Mouse (Mus musculus): Measurements from ENCODE around the gene Sfxn5. TPM values are rescaled to one million over a fixed set of nuclear protein-coding genes. Genes with fewer than 3 reads are reported as not detected.

The Sfxn5 gene
- total and polyA plus RNA-seq, 3 experiments, result 1.8 to 3.0 TPM; not detected in 1

GRCm38 (mm10) chr6:85348133-85348532 is 14.9 kb upstream of the Sfxn5 start:
- Histone ChIP-seq H3K27me3 (ENCODE audit: control insufficient read depth in 1 of 2, insufficient read depth in 2 of 2, low read length in 2 of 2) (no peaks in the 10 kb centered on the region), H3K9ac (ENCODE audit: control insufficient read depth, low read depth, low read length, poor library complexity, severe bottlenecking) (no peak overlapping the region), H3K79me2 (ENCODE audit: control insufficient read depth, insufficient read depth, low read length, poor library complexity) (no peaks in the 10 kb centered on the region), H3K9me3 (replicated peaks; ENCODE audit: insufficient read depth, low read length) (no peaks in the 10 kb centered on the region), H3K4me3 (ENCODE audit: control insufficient read depth in 1 of 2, insufficient read depth in 1 of 2, low read depth in 2 of 2, low read length in 2 of 2) (no peak overlapping the region), H3K27ac (ENCODE audit: control insufficient read depth, low read depth, low read length) (no peak overlapping the region), H3K4me1 (ENCODE audit: control insufficient read depth in 1 of 2, insufficient read depth in 2 of 2, low read length in 2 of 2) (peaks cover 4 to 8% of the 10 kb centered on the region in 2 experiments; a peak in 2 of 4 replicates), H3K36me3 (ENCODE audit: control insufficient read depth in 1 of 2, insufficient read depth in 2 of 2, low read length in 2 of 2) (peaks cover 0 to 2% of the 10 kb centered on the region in 2 experiments; a peak in 1 of 4 replicates)
- no peak for TF ChIP-seq KAT2A (conservative IDR thresholded peaks at IDR 0.05; ENCODE audit: low read depth, low read length)
- no peak for TF ChIP-seq GATA1 (IDR thresholded peaks at IDR 0.05; ENCODE audit: low read depth, low read length)
- no peak for TF ChIP-seq CHD1 (IDR thresholded peaks at IDR 0.05; ENCODE audit: low read depth, low read length)
- no peak for DNase-seq (ENCODE audit: low read depth, low spot score)

- H3K36me3 ChIP-seq (ENCODE audit: control insufficient read depth in 1 of 2, insufficient read depth in 2 of 2, low read length in 2 of 2), result peaks cover 0 to 2% of the 10 kb centered on the region in 2 experiments; a peak in 1 of 4 replicates
- no peak overlapping the region for H3K4me3 ChIP-seq (ENCODE audit: control insufficient read depth in 1 of 2, insufficient read depth in 1 of 2, low read depth in 2 of 2, low read length in 2 of 2)
- no peaks in the 10 kb centered on the region for H3K9me3 ChIP-seq (replicated peaks; ENCODE audit: insufficient read depth, low read length)
- H3K9ac ChIP-seq (ENCODE audit: control insufficient read depth, low read depth, low read length, poor library complexity, severe bottlenecking), result no peak overlapping the region
- TF ChIP-seq USF1 (IDR thresholded peaks at IDR 0.05; ENCODE audit: low read depth, low read length), result no peak
- no peak for TF ChIP-seq MXI1 (IDR thresholded peaks at IDR 0.05; ENCODE audit: low read depth, low read length)
- TF ChIP-seq MYC (IDR thresholded peaks at IDR 0.05; ENCODE audit: low read depth, low read length), result no peak
- no peak for TF ChIP-seq NELFE (IDR thresholded peaks at IDR 0.05; ENCODE audit: low read depth, low read length)
- TF ChIP-seq E2F4 (IDR thresholded peaks at IDR 0.05; ENCODE audit: borderline replicate concordance, low read depth, low read length), result no peak
- TF ChIP-seq HCFC1 (IDR thresholded peaks at IDR 0.05; ENCODE audit: low read depth, low read length), result no peak
- TF ChIP-seq CTCF (IDR thresholded peaks at IDR 0.05 in 2 of 3, conservative IDR thresholded peaks at IDR 0.05 in 1 of 3; ENCODE audit: control insufficient read depth in 1 of 3, insufficient read depth in 1 of 3, low read depth in 2 of 3, low read length in 3 of 3, poor library complexity in 1 of 3, severe bottlenecking in 1 of 3), result peak; percentile 83 to 99 (median 95)
- TF ChIP-seq SMC3 (IDR thresholded peaks at IDR 0.05; ENCODE audit: low read depth, low read length), result peak; percentile 97
- TF ChIP-seq RAD21 (IDR thresholded peaks at IDR 0.05; ENCODE audit: low read depth, low read length), result peak; percentile 98
- TF ChIP-seq UBTF (IDR thresholded peaks at IDR 0.05; ENCODE audit: borderline replicate concordance, insufficient read depth, low read depth, low read length), result no peak
- TF ChIP-seq ZNF384 (IDR thresholded peaks at IDR 0.05; ENCODE audit: low read depth, low read length), result peak; percentile 41; the same call in 1 of the 2 replicates
- 0 out of 2 replicates have a peak, but pooled peaks have one; percentile 54 for TF ChIP-seq MAZ (IDR thresholded peaks at IDR 0.05; ENCODE audit: low read depth, low read length)
- no peak for TF ChIP-seq TCF12 (IDR thresholded peaks at IDR 0.05; ENCODE audit: low read depth, low read length)
- TF ChIP-seq ELF1 (IDR thresholded peaks at IDR 0.05; ENCODE audit: low read depth, low read length), result no peak
- TF ChIP-seq SIN3A (IDR thresholded peaks at IDR 0.05; ENCODE audit: low read length), result peak; percentile 52; the same call in 1 of the 2 replicates
- peak; percentile 97 for TF ChIP-seq ZC3H11A (IDR thresholded peaks at IDR 0.05; ENCODE audit: low read depth, low read length)
- TF ChIP-seq POLR2AphosphoS5 (IDR thresholded peaks at IDR 0.05; ENCODE audit: borderline replicate concordance, low read depth, low read length), result no peak
- no peak for TF ChIP-seq TBP (IDR thresholded peaks at IDR 0.05; ENCODE audit: low read depth, low read length)
- TF ChIP-seq POLR2A (IDR thresholded peaks at IDR 0.05; ENCODE audit: control insufficient read depth in 1 of 2, insufficient read depth in 1 of 2, low read depth in 1 of 2, low read length in 2 of 2, poor library complexity in 1 of 2), result no peak
- no peak for TF ChIP-seq CHD1 (IDR thresholded peaks at IDR 0.05; ENCODE audit: low read depth, low read length)
- no peak for TF ChIP-seq MAFK (IDR thresholded peaks at IDR 0.05; ENCODE audit: borderline replicate concordance, low read depth, low read length)
- TF ChIP-seq POLR2AphosphoS2 (IDR thresholded peaks at IDR 0.05; ENCODE audit: low read length), result no peak
- no peak for TF ChIP-seq ETS1 (IDR thresholded peaks at IDR 0.05; ENCODE audit: low read depth, low read length)
- no peak for TF ChIP-seq RCOR1 (IDR thresholded peaks at IDR 0.05; ENCODE audit: low read depth, low read length)
- TF ChIP-seq JUND (IDR thresholded peaks at IDR 0.05; ENCODE audit: low read depth, low read length), result no peak
- no peak for TF ChIP-seq NRF1 (IDR thresholded peaks at IDR 0.05; ENCODE audit: insufficient read depth, low read depth, low read length, poor library complexity, severe bottlenecking)
- no peak for TF ChIP-seq CHD2 (IDR thresholded peaks at IDR 0.05; ENCODE audit: low read length)
- TF ChIP-seq ZMIZ1 (IDR thresholded peaks at IDR 0.05; ENCODE audit: low read depth, low read length), result no peak
- H3K79me2 ChIP-seq (ENCODE audit: control insufficient read depth, insufficient read depth, low read length, poor library complexity), result no peaks in the 10 kb centered on the region
- H3K27me3 ChIP-seq (ENCODE audit: control insufficient read depth in 1 of 2, insufficient read depth in 2 of 2, low read length in 2 of 2), result no peaks in the 10 kb centered on the region
- peaks cover 4 to 8% of the 10 kb centered on the region in 2 experiments; a peak in 2 of 4 replicates for H3K4me1 ChIP-seq (ENCODE audit: control insufficient read depth in 1 of 2, insufficient read depth in 2 of 2, low read length in 2 of 2)
- peak; percentile 93 for DNase-seq (ENCODE audit: low read depth, low spot score)
- H3K27ac ChIP-seq (ENCODE audit: control insufficient read depth, low read depth, low read length), result no peak overlapping the region
Observed at GRCm38 (mm10) chr6:85346028-85346634, 12.9 kb upstream of the Sfxn5 start.
